Mouse (Mus musculus) lung, postnatal 4 days (tissue): ENCODE results near the gene Vmn1r80.
"Not testable (repeated sequence)": the region's sequence is repeated elsewhere in the genome, so short reads cannot be mapped to it uniquely, and the experiment has no call there.

Experiments
- DNase-seq, 2 experiments: peaks; one replicate each; pipeline ENCODE4 v3.0.0; 2021

The Vmn1r80 gene

DNA sequence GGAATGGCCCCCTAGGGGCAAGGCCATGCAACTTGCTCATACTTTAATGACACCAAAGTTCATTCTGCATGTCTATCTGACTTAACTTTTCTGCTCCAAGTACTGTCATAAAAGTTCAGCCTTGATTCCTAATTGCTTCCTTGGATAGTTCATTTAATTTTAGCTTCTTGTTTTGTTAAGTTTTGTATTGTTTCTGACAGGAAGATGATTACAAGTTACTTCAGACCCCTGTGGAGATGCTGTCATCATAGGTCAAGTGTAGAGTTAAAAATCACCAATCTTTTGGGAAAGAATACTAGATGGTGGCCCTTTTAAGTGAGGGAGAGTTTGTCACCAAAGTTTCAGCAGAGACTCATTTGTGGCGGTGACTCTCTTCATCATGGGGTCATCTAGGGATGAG, at the start of gene Vmn1r80:
Gene Vmn1r80, plus strand, starts transcription at position 301 of the 400 bp plus-strand sequence.
- DNase-seq: no peak

DNA sequence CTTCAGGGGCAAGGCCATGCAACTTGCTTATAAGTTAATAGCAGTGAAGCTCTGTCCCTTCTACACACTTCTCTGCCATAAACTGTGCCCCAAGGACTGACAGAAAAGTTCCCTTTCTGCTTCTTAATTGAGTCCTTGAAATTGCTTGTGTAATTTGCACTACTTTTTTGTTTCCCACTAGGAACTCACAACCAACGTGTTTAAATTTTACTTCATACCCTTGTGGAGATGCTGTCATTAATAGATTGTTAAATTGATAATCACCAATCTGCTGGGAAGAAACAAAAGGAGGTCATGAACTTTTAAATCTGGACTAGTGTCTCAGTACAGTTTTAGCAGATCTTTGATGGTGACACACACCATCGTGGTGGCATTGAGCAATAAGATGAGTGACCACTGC, 39.1 kb upstream of the Vmn1r80 start, which contains the start of gene Vmn1r78:
Gene Vmn1r78, plus strand, starts transcription at position 301 of the 400 bp plus-strand sequence.
- no peak for DNase-seq

DNA sequence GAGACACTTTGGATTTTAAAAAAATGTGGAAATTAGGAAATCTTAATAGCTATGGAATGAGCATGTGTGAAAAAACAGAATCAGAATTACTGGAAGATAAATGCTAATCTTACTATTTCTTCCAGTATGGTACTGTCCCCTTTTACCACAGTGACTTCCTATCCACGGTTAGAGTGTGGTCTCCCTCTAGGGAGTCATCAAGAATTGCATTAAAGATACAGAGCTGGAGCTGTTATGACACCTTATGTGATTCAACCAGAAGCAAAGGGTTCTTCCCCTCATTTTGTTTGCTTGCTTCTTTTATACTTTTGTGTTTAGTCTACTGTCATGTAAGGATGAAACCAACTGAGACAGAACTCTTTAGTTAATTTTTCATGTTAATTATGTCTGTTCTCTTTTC, 32.6 kb upstream of the Vmn1r80 start:
- DNase-seq: not testable (repeated sequence)

DNA sequence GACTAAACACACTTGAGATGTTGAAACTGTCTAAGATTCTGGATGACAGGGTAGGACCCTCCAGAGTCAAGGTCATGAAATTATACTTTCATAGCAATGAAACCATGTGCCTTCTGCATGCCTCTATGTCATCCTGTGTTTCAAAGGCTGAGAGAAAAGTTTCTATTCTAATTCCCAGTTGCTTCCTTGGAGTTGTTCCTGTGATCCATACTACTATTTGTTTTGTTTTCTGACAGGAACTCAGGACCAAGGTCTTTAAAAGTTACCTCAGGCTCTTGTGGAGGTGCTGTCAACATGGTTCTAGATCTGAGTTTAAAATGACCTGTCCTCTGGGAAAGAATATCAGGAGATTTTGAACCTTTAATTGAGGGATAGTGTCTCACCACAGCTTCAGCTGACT, 18.1 kb upstream of the Vmn1r80 start, which contains the start of gene Vmn1r79:
Gene Vmn1r79, plus strand, starts transcription at position 301 of the 400 bp plus-strand sequence.
- DNase-seq: not testable (repeated sequence)

DNA sequence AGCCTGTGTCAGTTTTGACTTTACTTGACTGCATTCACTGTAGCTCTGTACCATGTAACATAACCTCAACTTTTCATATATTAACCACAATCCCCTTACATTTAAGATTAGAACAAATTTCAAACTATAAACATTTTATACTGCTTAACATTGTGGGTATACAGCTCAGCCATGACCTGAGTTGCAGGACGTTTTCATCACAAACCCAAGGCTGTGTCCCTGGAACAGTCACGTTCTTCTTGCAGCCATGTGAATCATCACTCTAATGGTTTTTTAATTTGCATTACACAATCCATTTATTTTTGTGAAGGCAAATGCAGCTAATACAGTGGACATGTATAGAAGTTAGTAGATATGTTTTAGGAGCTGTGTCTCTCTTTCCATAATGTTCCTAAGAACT, 16.2 kb upstream of the Vmn1r80 start:
- not testable (repeated sequence) for DNase-seq

DNA sequence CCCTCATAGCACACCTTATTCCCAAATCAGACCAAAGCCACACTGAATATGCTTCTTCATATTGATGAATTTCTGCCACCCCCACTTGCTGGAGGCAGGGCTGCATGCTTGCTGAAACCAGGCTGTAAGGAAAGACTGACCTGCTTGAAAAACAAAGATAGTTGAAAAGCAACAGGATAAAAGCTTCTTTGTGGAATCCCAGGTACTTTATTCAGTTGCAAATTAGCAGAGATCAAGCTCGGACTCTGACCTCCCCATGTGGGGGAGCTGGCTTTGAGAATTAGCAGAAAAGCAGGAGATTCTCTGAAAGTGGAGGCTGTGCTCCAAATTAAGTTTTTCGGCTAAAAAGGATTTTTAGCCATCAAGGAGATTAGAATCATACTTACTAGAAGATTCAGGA, 15.1 kb downstream of the Vmn1r80 start:
- DNase-seq: no peak
